Mouse (Mus musculus): ENCODE measurements around the gene Hmgb1. TPM values are rescaled to one million over a fixed set of nuclear protein-coding genes. Genes with fewer than 3 reads are reported as not detected.

The Hmgb1 gene
- 1,921 and 2,020 TPM in 2 replicates for polyA plus RNA-seq (2014; fragmentation: Nextera tagmentation; extraction: Ambion mirVana)

DNA sequence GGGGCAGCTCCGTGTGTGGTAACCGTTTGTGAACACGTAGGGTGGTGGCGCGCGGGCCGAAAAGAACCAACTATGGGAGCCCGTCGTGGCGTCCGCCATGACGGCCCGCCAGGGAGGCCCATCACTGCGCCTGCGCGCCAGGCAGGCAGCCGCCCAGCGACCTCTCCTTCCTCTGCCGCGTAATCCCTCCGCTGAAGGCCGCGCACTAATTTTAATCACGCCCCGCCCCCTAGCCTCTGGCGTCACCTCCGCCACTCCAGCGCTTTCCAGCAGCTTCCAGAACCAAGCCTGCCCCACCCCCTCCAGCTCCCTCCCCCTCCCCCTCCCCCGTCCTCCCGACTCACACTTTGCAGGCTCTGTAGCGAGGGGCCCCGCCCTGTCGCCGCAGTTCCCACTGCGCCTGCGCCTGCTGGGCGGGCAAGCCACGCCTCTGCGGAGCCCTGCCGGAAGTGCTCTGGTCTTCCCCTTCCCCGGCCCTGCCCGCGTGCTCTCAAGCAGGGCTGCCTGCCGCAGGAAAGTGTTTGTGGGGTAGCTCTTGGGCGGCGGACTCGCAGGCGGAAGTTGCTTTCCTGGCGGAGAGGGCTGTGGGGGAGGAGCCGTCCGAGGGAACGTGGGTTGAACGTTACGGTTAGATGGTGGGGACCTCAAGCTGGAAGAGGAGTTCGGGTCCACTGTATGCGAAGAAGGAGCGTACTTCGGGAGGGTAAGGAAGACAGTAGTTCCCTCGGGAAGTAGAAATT is at the start of gene Hmgb1, which contains the start of gene Uspl1:
Gene Hmgb1 (minus strand): TSS at position 386 of the 740 bp plus-strand sequence.
Gene Uspl1 (plus strand): TSS at position 247 of the 740 bp plus-strand sequence.
- peak; percentile 97 for ATAC-seq (replicated peaks; ENCODE audit: low FRiP score)
- Histone ChIP-seq H3K27me3 (ENCODE audit: control insufficient read depth, insufficient read depth, low read length) (no peaks in the 10 kb centered on the region), H3K4me2 (ENCODE audit: low read depth, low read length, severe bottlenecking) (peak within 1 kb of the TSS; percentile 67), H3K4me3 (ENCODE audit: low read depth, low read length) (peak within 1 kb of the TSS; percentile 79), H3K9me3 (ENCODE audit: control insufficient read depth, low read length) (no peaks in the 10 kb centered on the region), H3K4me1 (replicated peaks; ENCODE audit: control insufficient read depth, insufficient read depth, low read length) (peaks cover 6% of the 10 kb centered on the region), H3K27ac (ENCODE audit: low read depth, low read length) (peak within 1 kb of the TSS; percentile 94), H3K36me3 (ENCODE audit: control insufficient read depth, insufficient read depth, low read length) (peaks cover 4% of the 10 kb centered on the region; the same call in 1 of the 2 replicates), H3K9ac (ENCODE audit: low read length) (peak within 1 kb of the TSS; percentile 93)
- under 1% methylated on average over 58 of the region's 59 CpGs for WGBS
- peak; percentile 100 for DNase-seq (ENCODE audit: low spot score)

DNA sequence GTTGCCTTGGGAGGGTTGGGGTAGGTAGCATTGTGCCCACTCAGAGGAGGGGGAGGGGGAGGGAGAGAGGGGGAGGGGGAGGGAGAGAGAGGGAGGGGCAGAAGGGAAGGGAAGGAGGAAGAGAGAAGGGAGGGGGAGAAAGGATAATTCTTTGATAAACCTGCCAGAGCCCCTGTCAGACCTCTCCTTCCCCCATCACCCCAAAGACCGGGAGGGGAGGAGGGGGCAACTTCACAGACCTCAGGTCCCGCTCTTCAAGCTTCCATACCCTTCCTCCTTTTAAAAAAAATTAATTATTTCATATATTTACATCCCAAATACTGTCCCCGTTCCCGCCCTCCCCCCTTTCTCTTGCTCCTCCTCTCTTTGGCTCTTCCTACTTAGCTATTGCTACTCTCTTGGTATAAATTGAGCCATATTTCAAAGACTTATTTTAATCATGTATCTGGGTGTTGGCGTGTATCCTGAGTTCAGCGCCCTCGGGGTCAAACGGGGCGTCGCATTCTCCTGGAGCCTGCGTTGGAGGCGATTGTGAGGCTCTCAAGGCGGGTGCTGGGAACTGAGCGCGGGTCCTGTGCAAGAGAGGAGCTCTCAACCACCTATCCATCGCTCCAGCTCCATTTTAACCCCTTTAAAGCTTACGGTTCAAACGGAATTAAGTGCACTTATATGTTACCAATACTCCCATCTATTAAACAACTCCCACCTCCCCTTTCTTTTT is 45.5 kb upstream of the Hmgb1 start:
- Histone ChIP-seq H3K9me3 (ENCODE audit: control insufficient read depth, low read length) (no peaks in the 10 kb centered on the region), H3K27ac (ENCODE audit: low read depth, low read length) (peak overlapping the region; percentile 51), H3K9ac (ENCODE audit: low read length) (peak overlapping the region; percentile 62), H3K4me1 (replicated peaks; ENCODE audit: control insufficient read depth, insufficient read depth, low read length) (no peaks in the 10 kb centered on the region), H3K4me3 (ENCODE audit: low read depth, low read length) (peak overlapping the region; percentile 50), H3K27me3 (ENCODE audit: control insufficient read depth, insufficient read depth, low read length) (no peaks in the 10 kb centered on the region), H3K4me2 (ENCODE audit: low read depth, low read length, severe bottlenecking) (peak overlapping the region; percentile 38; the same call in 1 of the 2 replicates), H3K36me3 (ENCODE audit: control insufficient read depth, insufficient read depth, low read length) (no peaks in the 10 kb centered on the region)
- DNase-seq (ENCODE audit: low spot score) = no peak
- peak; percentile 40 for ATAC-seq (replicated peaks; ENCODE audit: low FRiP score)
- 73% methylated on average over 18 of the region's 18 CpGs for WGBS

DNA sequence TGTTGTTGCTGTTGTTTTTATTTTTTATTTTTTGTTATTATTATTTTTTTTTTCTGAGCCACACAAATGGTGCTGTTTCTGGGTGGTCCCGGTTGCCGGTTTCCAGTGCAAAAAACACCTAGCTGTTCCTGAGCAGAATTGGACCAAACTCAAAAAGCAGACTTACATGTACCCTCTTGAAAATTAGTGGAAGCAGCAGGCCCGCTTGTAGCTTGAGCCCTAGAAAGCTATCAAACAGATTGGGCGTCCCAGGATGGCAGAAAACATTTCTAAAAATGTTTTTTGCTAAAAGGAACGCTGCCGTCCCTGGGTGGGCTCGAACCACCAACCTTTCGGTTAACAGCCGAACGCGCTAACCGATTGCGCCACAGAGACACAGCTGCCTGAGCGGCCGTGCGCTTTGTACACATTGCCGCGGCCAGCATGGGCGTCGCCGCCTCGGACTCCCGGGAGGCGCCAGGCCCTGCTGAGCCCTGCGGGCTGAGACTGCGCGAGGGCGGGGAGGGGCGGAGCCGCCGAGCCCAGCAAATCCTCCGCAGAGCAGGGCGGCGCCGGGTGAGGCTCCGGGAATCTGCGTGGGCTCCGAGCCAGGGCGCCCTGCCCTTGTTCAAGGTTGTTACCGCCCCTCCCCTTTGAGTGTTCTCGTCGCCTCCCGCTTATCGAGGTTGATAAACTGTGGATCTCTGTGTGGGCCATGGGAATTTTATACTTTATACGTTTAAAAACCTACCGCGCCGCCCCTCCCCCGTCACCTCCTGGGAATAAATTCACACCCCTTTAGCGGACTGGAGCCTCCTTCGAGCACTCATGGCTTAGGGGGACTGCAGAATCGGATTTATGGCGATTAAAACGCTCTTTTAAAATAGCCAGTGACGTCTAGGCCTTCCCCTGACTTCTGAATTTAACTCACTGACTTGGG is 44.7 kb upstream of the Hmgb1 start:
- H3K27me3 ChIP-seq (ENCODE audit: control insufficient read depth, insufficient read depth, low read length) = no peaks in the 10 kb centered on the region
- peak overlapping the region; percentile 46 for H3K4me2 ChIP-seq (ENCODE audit: low read depth, low read length, severe bottlenecking)
- peak overlapping the region; percentile 51 for H3K27ac ChIP-seq (ENCODE audit: low read depth, low read length)
- DNase-seq (ENCODE audit: low spot score) (peak; percentile 99), ATAC-seq (replicated peaks; ENCODE audit: low FRiP score) (peak; percentile 100)
- peak overlapping the region; percentile 50 for H3K4me3 ChIP-seq (ENCODE audit: low read depth, low read length)
- H3K36me3 ChIP-seq (ENCODE audit: control insufficient read depth, insufficient read depth, low read length) = no peaks in the 10 kb centered on the region
- WGBS = 3% methylated on average over 55 of the region's 55 CpGs
- no peaks in the 10 kb centered on the region for H3K9me3 ChIP-seq (ENCODE audit: control insufficient read depth, low read length)
- peak overlapping the region; percentile 62 for H3K9ac ChIP-seq (ENCODE audit: low read length)
- no peaks in the 10 kb centered on the region for H3K4me1 ChIP-seq (replicated peaks; ENCODE audit: control insufficient read depth, insufficient read depth, low read length)

DNA sequence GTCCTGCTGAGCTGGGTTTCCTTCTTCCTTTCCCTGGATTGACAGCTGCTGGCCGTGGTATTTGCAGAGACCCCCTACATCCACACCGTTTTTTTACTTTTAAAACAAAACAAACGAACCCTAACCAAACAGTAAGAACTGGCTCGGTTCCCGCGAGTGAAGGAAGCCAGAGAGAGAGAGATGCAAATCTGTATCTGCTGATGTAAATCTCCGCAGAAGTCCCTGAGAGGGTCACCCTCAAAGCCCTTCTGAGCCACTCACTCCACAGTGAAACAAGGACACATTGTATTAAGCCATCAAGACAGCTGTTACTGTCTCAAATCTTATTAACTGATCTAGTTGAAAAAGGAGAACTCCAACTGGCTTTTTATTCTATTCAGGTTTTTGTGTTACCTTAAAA is 40.4 kb upstream of the Hmgb1 start:
- Histone ChIP-seq H3K27me3 (ENCODE audit: control insufficient read depth, insufficient read depth, low read length) (no peaks in the 10 kb centered on the region), H3K9ac (ENCODE audit: low read length) (no peak overlapping the region), H3K36me3 (ENCODE audit: control insufficient read depth, insufficient read depth, low read length) (no peaks in the 10 kb centered on the region), H3K4me2 (ENCODE audit: low read depth, low read length, severe bottlenecking) (no peak overlapping the region), H3K4me3 (ENCODE audit: low read depth, low read length) (no peak overlapping the region), H3K9me3 (ENCODE audit: control insufficient read depth, low read length) (no peaks in the 10 kb centered on the region), H3K27ac (ENCODE audit: low read depth, low read length) (no peak overlapping the region), H3K4me1 (replicated peaks; ENCODE audit: control insufficient read depth, insufficient read depth, low read length) (no peaks in the 10 kb centered on the region)
- no peak for ATAC-seq (replicated peaks; ENCODE audit: low FRiP score)
- no peak for DNase-seq (ENCODE audit: low spot score)
- WGBS = 33% methylated on average over 7 of the region's 7 CpGs

DNA sequence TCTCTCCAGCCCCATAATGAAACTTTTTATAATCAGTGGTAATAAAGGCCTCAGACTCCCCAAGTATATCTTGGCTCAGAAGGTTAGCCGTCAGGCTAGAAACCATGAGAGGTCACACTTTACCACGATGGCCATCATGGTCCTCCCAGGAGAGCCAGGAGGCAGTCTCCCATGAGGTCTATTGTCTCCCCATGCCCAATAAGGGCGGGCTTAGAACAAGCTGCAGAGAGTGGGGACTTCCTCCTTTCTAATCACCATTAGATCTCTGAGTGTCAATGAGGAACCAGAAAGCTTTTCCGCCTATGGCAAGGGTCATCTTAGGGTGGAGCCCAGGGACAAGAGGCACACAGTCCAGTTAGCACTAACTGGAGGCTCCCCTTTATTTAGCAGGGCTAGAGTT is 37.1 kb upstream of the Hmgb1 start:
- no peak for ATAC-seq (replicated peaks; ENCODE audit: low FRiP score)
- Histone ChIP-seq H3K36me3 (ENCODE audit: control insufficient read depth, insufficient read depth, low read length) (no peaks in the 10 kb centered on the region), H3K9me3 (ENCODE audit: control insufficient read depth, low read length) (no peaks in the 10 kb centered on the region), H3K4me2 (ENCODE audit: low read depth, low read length, severe bottlenecking) (no peak overlapping the region), H3K9ac (ENCODE audit: low read length) (no peak overlapping the region), H3K4me1 (replicated peaks; ENCODE audit: control insufficient read depth, insufficient read depth, low read length) (no peaks in the 10 kb centered on the region), H3K27ac (ENCODE audit: low read depth, low read length) (no peak overlapping the region), H3K4me3 (ENCODE audit: low read depth, low read length) (no peak overlapping the region), H3K27me3 (ENCODE audit: control insufficient read depth, insufficient read depth, low read length) (no peaks in the 10 kb centered on the region)
- WGBS = 89% methylated on average over 4 of the region's 4 CpGs
- DNase-seq (ENCODE audit: low spot score) = no peak

DNA sequence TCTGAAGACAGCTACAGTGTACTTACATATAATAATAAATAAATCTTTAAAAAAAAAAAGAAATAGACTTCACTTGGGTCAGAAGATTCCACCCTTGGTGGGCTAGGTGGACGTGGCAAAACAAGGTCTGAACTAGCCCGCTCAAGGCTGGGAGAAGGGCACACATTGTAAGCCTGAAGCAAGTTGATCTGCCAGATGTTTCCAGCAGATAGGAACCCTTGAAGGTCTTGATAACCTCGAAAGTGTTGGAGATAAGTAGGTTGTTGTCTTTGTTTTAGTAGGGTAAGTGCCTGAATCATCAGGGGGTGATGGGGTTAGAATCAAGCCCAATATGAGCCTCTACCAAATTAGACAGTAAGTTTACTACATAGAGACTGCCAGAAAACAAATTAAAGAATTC is 35.2 kb upstream of the Hmgb1 start:
- Histone ChIP-seq H3K9me3 (ENCODE audit: control insufficient read depth, low read length) (no peaks in the 10 kb centered on the region), H3K4me3 (ENCODE audit: low read depth, low read length) (no peak overlapping the region), H3K4me1 (replicated peaks; ENCODE audit: control insufficient read depth, insufficient read depth, low read length) (no peaks in the 10 kb centered on the region), H3K9ac (ENCODE audit: low read length) (no peak overlapping the region), H3K27me3 (ENCODE audit: control insufficient read depth, insufficient read depth, low read length) (no peaks in the 10 kb centered on the region), H3K36me3 (ENCODE audit: control insufficient read depth, insufficient read depth, low read length) (peaks cover 7% of the 10 kb centered on the region), H3K4me2 (ENCODE audit: low read depth, low read length, severe bottlenecking) (no peak overlapping the region), H3K27ac (ENCODE audit: low read depth, low read length) (no peak overlapping the region)
- DNase-seq (ENCODE audit: low spot score) = no peak
- 80% methylated on average over 3 of the region's 3 CpGs for WGBS
- no peak for ATAC-seq (replicated peaks; ENCODE audit: low FRiP score)

DNA sequence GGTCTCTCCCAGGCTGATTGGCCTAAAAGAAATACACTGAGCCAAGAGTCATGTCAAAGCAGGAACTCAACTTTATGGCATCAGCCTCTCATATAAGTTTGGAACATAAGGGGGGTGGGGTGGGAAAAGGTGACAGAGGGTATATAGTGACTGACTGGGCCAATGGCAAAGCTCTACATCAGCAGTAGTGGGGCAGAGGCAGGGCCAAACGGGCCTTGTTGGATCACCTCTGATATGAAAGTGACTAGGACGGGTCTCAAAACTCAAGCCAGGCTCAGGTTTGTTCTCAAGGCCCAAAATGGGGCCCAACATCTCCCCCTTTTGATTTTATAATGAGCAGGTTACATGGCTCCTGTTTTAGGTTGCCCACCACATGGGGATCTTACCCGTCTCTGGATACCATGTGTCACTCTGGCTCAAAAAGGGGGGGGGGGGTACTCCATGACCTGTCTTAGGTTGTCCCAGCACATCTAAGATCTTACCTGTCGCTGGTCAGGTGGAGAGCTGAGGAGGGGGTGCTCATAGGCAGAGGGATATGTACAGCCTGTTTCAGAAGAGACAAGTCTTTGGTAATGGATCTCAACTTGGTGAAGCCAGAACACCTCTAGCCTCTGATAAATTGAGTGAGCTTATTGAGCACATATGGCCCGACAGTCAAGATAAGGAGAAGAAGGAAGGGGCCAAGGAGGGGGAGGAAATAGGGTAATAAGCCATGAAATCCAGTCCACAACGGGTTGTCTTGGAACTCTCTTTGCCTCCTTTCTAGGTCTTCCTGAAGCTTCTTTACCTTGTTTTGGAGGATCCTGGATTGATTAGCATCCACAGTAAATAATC is 33.5 kb upstream of the Hmgb1 start:
- DNase-seq (ENCODE audit: low spot score) = no peak
- Histone ChIP-seq H3K9me3 (ENCODE audit: control insufficient read depth, low read length) (no peaks in the 10 kb centered on the region), H3K36me3 (ENCODE audit: control insufficient read depth, insufficient read depth, low read length) (peaks cover 21% of the 10 kb centered on the region), H3K27me3 (ENCODE audit: control insufficient read depth, insufficient read depth, low read length) (no peaks in the 10 kb centered on the region), H3K9ac (ENCODE audit: low read length) (no peak overlapping the region), H3K27ac (ENCODE audit: low read depth, low read length) (no peak overlapping the region), H3K4me2 (ENCODE audit: low read depth, low read length, severe bottlenecking) (no peak overlapping the region), H3K4me3 (ENCODE audit: low read depth, low read length) (no peak overlapping the region), H3K4me1 (replicated peaks; ENCODE audit: control insufficient read depth, insufficient read depth, low read length) (no peaks in the 10 kb centered on the region)
- WGBS = 80% methylated on average over 6 of the region's 6 CpGs
- no peak for ATAC-seq (replicated peaks; ENCODE audit: low FRiP score)
